Mouse (Mus musculus): Measurements from ENCODE around the gene Fam155a. TPM values are rescaled to one million over a fixed set of nuclear protein-coding genes. Genes with fewer than 3 reads are reported as not detected.

Fam155a gene
- polyA plus RNA-seq, 1 experiment from 2014 or later = 11.6 TPM

- H3K4me3 ChIP-seq = no peak overlapping the region
- no peak overlapping the region for H3K9ac ChIP-seq
- H3K36me3 ChIP-seq = no peaks in the 10 kb centered on the region
- no peak overlapping the region for H3K4me2 ChIP-seq (replicated peaks)
- no peaks in the 10 kb centered on the region for H3K4me1 ChIP-seq
- no peak overlapping the region for H3K27ac ChIP-seq
- no peak for ATAC-seq (ENCODE audit: low FRiP score, low read depth)
- H3K27me3 ChIP-seq (replicated peaks) = no peaks in the 10 kb centered on the region
- H3K9me3 ChIP-seq = no peaks in the 10 kb centered on the region
- WGBS = 75% methylated on average over 6 of the region's 6 CpGs
These were observed 467.3 kb downstream of the Fam155a start for GRCm38 (mm10) chr8:9303526-9304135.

GRCm38 (mm10) chr8:9295046-9295445, 475.9 kb downstream of the Fam155a start:
- ATAC-seq (ENCODE audit: low FRiP score, low read depth) = no peak
- Histone ChIP-seq H3K4me1 (no peaks in the 10 kb centered on the region), H3K9ac (no peak overlapping the region), H3K4me2 (replicated peaks) (no peak overlapping the region), H3K36me3 (no peaks in the 10 kb centered on the region), H3K9me3 (no peaks in the 10 kb centered on the region), H3K4me3 (no peak overlapping the region), H3K27me3 (replicated peaks) (no peaks in the 10 kb centered on the region), H3K27ac (no peak overlapping the region)
- WGBS = 91% methylated on average over 2 of the region's 2 CpGs

GRCm38 (mm10) chr8:9292532-9292931, 478.4 kb downstream of the Fam155a start:
- ATAC-seq (ENCODE audit: low FRiP score, low read depth) = no peak
- Histone ChIP-seq H3K36me3 (no peaks in the 10 kb centered on the region), H3K4me1 (no peaks in the 10 kb centered on the region), H3K27ac (no peak overlapping the region), H3K4me2 (replicated peaks) (no peak overlapping the region), H3K27me3 (replicated peaks) (no peaks in the 10 kb centered on the region), H3K9me3 (no peaks in the 10 kb centered on the region), H3K4me3 (no peak overlapping the region), H3K9ac (no peak overlapping the region)
- WGBS = 68% methylated on average over 2 of the region's 2 CpGs

GRCm38 (mm10) chr8:9288015-9288729, 482.8 kb downstream of the Fam155a start:
- no peak overlapping the region for H3K9ac ChIP-seq
- no peak overlapping the region for H3K4me2 ChIP-seq (replicated peaks)
- no peak overlapping the region for H3K27ac ChIP-seq
- WGBS = 19% methylated on average over 8 of the region's 8 CpGs
- H3K36me3 ChIP-seq = no peaks in the 10 kb centered on the region
- no peak overlapping the region for H3K4me3 ChIP-seq
- H3K27me3 ChIP-seq (replicated peaks) = no peaks in the 10 kb centered on the region
- H3K4me1 ChIP-seq = no peaks in the 10 kb centered on the region
- no peaks in the 10 kb centered on the region for H3K9me3 ChIP-seq
- ATAC-seq (ENCODE audit: low FRiP score, low read depth) = no peak

- Histone ChIP-seq H3K4me2 (replicated peaks) (no peak overlapping the region), H3K27me3 (replicated peaks) (no peaks in the 10 kb centered on the region), H3K4me3 (no peak overlapping the region), H3K9me3 (no peaks in the 10 kb centered on the region), H3K27ac (no peak overlapping the region), H3K9ac (no peak overlapping the region), H3K36me3 (no peaks in the 10 kb centered on the region), H3K4me1 (no peaks in the 10 kb centered on the region)
- WGBS = 81% methylated on average over 8 of the region's 8 CpGs
- ATAC-seq (ENCODE audit: low FRiP score, low read depth) = no peak; the same call in 1 of the 2 replicates
These were observed 496.8 kb downstream of the Fam155a start for GRCm38 (mm10) chr8:9274117-9274516.

GRCm38 (mm10) chr8:9264378-9264777, 506.6 kb downstream of the Fam155a start:
- Histone ChIP-seq H3K4me1 (0 out of 2 replicates have a peak, but pooled peaks cover 6% of the 10 kb centered on the region), H3K4me2 (replicated peaks) (no peak overlapping the region), H3K9ac (no peak overlapping the region), H3K27ac (no peak overlapping the region), H3K27me3 (replicated peaks) (no peaks in the 10 kb centered on the region), H3K4me3 (no peak overlapping the region), H3K9me3 (no peaks in the 10 kb centered on the region), H3K36me3 (no peaks in the 10 kb centered on the region)
- ATAC-seq (ENCODE audit: low FRiP score, low read depth) = no peak
- WGBS = 85% methylated on average over 8 of the region's 8 CpGs

GRCm38 (mm10) chr8:9261527-9261926, 509.4 kb downstream of the Fam155a start:
- 35% methylated on average over 8 of the region's 8 CpGs for WGBS
- H3K27ac ChIP-seq = no peak overlapping the region
- no peak for ATAC-seq (ENCODE audit: low FRiP score, low read depth)
- H3K9ac ChIP-seq = no peak overlapping the region
- H3K9me3 ChIP-seq = no peaks in the 10 kb centered on the region
- no peak overlapping the region for H3K4me2 ChIP-seq (replicated peaks)
- H3K4me1 ChIP-seq = 0 out of 2 replicates have a peak, but pooled peaks cover 6% of the 10 kb centered on the region
- H3K27me3 ChIP-seq (replicated peaks) = no peaks in the 10 kb centered on the region
- no peaks in the 10 kb centered on the region for H3K36me3 ChIP-seq
- H3K4me3 ChIP-seq = no peak overlapping the region

GRCm38 (mm10) chr8:9255316-9255715, 515.6 kb downstream of the Fam155a start:
- no peak overlapping the region for H3K4me2 ChIP-seq (replicated peaks)
- WGBS = 87% methylated on average over 5 of the region's 5 CpGs
- no peaks in the 10 kb centered on the region for H3K9me3 ChIP-seq
- H3K9ac ChIP-seq = no peak overlapping the region
- H3K27ac ChIP-seq = no peak overlapping the region
- no peaks in the 10 kb centered on the region for H3K36me3 ChIP-seq
- no peaks in the 10 kb centered on the region for H3K4me1 ChIP-seq
- H3K27me3 ChIP-seq (replicated peaks) = no peaks in the 10 kb centered on the region
- ATAC-seq (ENCODE audit: low FRiP score, low read depth) = no peak
- H3K4me3 ChIP-seq = no peak overlapping the region

GRCm38 (mm10) chr8:9252991-9253390, 518.0 kb downstream of the Fam155a start:
- H3K4me3 ChIP-seq = no peak overlapping the region
- no peaks in the 10 kb centered on the region for H3K27me3 ChIP-seq (replicated peaks)
- no peak overlapping the region for H3K27ac ChIP-seq
- no peaks in the 10 kb centered on the region for H3K4me1 ChIP-seq
- ATAC-seq (ENCODE audit: low FRiP score, low read depth) = no peak
- H3K36me3 ChIP-seq = no peaks in the 10 kb centered on the region
- H3K4me2 ChIP-seq (replicated peaks) = no peak overlapping the region
- no peaks in the 10 kb centered on the region for H3K9me3 ChIP-seq
- no peak overlapping the region for H3K9ac ChIP-seq
- 83% methylated on average over 4 of the region's 4 CpGs for WGBS

GRCm38 (mm10) chr8:9248109-9248821, 522.7 kb downstream of the Fam155a start:
- no peak overlapping the region for H3K9ac ChIP-seq
- no peaks in the 10 kb centered on the region for H3K36me3 ChIP-seq
- no peak for ATAC-seq (ENCODE audit: low FRiP score, low read depth)
- 0 out of 2 replicates have a peak, but pooled peaks cover 3% of the 10 kb centered on the region for H3K4me1 ChIP-seq
- H3K27me3 ChIP-seq (replicated peaks) = no peaks in the 10 kb centered on the region
- no peak overlapping the region for H3K4me2 ChIP-seq (replicated peaks)
- H3K27ac ChIP-seq = no peak overlapping the region
- WGBS = 77% methylated on average over 17 of the region's 17 CpGs
- no peak overlapping the region for H3K4me3 ChIP-seq
- H3K9me3 ChIP-seq = no peaks in the 10 kb centered on the region

GRCm38 (mm10) chr8:9245994-9246393, 525.0 kb downstream of the Fam155a start:
- Histone ChIP-seq H3K4me2 (replicated peaks) (no peak overlapping the region), H3K4me3 (no peak overlapping the region), H3K36me3 (no peaks in the 10 kb centered on the region), H3K4me1 (0 out of 2 replicates have a peak, but pooled peaks cover 3% of the 10 kb centered on the region), H3K9me3 (no peaks in the 10 kb centered on the region), H3K27me3 (replicated peaks) (no peaks in the 10 kb centered on the region), H3K9ac (no peak overlapping the region), H3K27ac (no peak overlapping the region)
- ATAC-seq (ENCODE audit: low FRiP score, low read depth) = no peak
- WGBS = 65% methylated on average over 5 of the region's 5 CpGs

- WGBS = 21% methylated on average over 5 of the region's 5 CpGs
- H3K27ac ChIP-seq = no peak overlapping the region
- H3K9ac ChIP-seq = no peak overlapping the region
- no peaks in the 10 kb centered on the region for H3K27me3 ChIP-seq (replicated peaks)
- H3K9me3 ChIP-seq = no peaks in the 10 kb centered on the region
- no peak overlapping the region for H3K4me2 ChIP-seq (replicated peaks)
- H3K4me1 ChIP-seq = 0 out of 2 replicates have a peak, but pooled peaks cover 3% of the 10 kb centered on the region
- H3K4me3 ChIP-seq = no peak overlapping the region
- ATAC-seq (ENCODE audit: low FRiP score, low read depth) = no peak
- no peaks in the 10 kb centered on the region for H3K36me3 ChIP-seq
These were observed 530.0 kb downstream of the Fam155a start for GRCm38 (mm10) chr8:9240996-9241395.
